Mouse (Mus musculus) urinary bladder, postnatal 10 days (tissue): ENCODE data around the gene Pqlc2.
A peak's percentile ranks its signal among the peaks of the same experiment; 100 is the strongest.

Source experiments
- DNase-seq: peaks from one replicate; pipeline ENCODE4 v3.0.0; 2022; ENCODE audit warnings: low spot score

The Pqlc2 gene

DNA sequence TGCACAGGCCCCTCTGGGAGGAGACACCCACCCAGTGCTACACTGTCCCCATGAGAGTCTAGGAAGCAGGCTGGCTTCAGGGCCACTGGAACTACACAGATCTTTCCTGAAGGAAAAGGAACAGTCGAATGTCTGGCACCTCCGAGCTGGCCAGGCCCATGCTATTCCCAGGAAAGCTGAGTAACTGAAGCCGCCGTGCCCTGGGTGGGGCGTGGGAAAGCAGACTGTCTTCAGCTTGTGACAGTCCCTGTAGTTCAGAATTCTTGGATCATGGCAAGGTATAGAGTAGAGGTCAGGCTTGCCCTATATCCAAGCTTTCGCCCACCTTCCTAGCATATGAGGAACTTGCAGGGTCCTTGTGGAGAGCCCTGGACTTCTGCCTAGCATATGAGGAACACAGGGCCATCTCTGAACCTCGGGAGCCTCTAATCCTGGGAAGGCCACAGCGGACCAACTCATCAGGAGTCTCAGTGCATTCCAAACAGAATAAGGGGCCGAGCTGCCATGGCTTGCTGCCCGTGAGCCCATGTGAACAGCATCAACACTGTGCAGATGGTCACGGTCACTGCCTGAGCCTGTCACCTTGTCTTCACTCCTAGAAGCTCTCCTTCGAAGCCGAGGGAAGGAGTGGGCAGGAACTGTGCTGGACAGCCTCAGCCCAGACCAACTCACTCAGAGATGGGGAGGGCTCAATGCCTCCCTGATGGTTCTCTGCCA, 44.6 kb downstream of the Pqlc2 start:
- no peak for DNase-seq

DNA sequence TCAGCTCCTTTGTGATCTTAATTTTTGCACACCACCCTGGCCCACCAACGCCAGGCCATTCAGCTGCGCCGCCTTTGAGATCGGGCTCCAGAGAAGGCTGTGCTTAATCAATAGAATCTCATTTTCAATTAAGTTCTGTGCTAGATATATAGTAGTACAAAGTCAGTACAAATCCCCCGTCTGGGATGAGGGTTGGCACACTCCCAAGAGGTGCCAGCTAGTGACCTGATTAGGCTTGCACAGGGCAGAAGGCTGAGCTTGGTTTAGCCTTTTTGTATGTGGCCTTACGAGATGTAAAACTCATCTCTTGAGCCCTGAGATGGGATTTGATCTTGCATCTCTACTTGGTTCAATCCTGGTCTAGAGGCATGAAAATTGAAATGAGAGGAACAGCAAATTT, 47.5 kb downstream of the Pqlc2 start:
- DNase-seq: no peak

DNA sequence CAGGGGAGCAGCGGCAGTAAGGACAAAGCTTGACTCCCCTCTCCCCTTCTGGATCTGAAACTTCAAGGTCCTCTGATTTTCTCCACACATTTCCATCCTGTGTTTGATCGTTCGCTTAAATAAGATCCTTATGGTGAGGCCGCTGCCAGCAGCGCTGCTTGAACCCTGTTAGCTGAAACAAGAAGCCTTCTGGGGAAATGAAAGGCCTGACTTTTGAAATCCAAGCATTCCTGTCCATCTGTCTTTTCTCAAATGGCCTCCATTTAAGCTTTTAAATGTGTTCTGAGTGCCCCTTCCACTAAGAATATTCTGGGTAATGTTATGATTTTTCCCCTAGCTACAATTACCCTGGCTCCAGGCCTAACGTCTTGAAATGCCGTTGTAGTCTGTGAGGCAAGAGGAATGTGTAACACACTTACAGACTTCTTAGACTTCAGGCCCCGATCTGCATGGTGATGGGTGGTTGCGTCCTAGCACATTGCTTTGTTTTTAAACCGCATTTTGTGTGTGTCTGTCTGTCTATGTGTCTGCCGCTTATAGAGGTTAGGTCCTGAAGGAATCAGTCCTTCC, 51.1 kb downstream of the Pqlc2 start:
- DNase-seq: no peak

DNA sequence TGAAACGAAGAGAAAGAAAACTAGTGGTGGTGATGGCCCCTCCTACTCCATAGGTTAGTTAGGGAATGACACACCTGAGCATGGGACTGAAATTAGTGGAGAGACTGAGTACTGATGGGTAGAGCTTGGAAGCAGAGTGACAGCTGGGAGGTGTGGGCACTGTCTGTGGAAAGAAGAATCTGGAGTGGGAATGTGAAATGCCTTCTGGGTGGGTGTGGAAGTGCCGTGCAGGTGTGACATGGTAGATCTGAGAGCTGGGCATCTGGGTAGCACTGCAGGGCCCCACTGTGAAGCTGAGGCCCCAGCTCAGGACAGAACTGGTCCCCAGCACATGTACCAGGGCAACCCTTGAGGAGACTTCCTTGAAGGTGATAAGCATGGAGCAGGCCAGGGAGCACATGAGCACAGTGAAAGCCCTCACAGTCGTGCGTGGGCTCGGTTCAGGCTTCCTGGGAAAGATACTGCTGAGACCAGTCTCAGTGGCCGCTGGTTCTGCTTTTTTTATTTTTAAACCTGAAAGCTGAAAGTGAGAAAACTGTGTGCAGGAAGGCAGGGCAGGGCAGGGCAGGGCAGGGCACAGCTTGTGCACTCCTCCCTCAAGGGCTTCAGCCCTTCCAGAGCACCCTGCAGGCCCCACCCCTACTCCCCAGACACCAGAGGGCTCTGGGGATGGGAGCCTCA, 51.7 kb downstream of the Pqlc2 start:
- DNase-seq: no peak

DNA sequence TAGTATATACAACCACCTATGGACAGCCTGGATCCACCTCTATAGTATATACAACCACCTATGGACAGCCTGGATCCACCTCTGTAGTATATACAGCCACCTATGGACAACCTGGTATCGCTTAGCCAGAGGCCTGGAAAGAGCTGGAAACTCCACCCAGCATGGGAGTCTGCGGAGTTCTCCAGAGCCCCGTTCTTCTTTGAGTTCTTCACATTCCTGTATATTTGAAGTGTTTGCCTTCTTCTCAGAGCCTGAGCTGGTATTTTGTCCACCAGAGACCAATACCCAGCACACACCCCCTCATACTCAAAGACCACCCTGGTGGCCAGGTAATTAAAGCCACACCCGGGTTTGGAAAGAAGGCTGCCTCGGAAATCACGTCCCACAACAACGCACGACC, 53.8 kb downstream of the Pqlc2 start:
- no peak for DNase-seq

DNA sequence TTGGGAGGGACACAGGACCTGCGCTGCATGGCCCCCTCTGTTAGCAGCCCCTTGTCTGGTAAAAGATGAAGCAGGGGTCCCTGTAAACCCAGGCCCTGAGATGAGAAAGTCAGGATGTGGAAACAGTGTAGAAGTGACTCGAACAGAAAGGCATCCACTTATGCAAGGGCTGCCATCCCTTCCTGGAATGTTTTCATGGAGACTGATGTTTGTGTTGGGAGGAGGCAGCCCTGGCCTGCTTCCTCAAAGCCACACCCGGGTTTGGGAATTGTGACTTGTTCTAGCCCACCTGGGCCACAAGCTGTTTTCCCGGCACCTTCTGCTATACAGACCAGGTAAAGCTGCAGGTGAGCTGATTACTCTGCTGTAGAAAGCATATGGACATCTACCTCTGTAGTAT, 54.4 kb downstream of the Pqlc2 start:
- no peak for DNase-seq

DNA sequence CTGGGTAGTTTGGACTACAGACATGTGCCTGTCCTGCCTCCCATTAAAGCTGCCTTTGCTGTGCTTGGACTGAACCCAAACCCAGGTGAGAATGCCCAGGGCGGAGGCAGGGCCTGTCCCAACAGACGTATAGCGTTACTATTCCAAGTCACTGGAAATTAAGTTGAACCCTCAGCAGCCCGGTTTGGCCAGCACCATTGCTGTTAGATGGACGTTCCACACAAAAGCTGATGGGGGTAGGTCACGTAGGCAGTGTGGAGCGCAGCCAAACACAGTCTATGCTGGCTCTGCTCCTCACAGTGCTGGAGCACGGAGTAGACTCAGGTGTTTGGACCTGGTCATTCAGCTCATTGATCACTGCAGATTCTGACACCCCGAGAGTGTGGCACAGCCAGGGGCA, 57.3 kb downstream of the Pqlc2 start:
- DNase-seq: no peak

DNA sequence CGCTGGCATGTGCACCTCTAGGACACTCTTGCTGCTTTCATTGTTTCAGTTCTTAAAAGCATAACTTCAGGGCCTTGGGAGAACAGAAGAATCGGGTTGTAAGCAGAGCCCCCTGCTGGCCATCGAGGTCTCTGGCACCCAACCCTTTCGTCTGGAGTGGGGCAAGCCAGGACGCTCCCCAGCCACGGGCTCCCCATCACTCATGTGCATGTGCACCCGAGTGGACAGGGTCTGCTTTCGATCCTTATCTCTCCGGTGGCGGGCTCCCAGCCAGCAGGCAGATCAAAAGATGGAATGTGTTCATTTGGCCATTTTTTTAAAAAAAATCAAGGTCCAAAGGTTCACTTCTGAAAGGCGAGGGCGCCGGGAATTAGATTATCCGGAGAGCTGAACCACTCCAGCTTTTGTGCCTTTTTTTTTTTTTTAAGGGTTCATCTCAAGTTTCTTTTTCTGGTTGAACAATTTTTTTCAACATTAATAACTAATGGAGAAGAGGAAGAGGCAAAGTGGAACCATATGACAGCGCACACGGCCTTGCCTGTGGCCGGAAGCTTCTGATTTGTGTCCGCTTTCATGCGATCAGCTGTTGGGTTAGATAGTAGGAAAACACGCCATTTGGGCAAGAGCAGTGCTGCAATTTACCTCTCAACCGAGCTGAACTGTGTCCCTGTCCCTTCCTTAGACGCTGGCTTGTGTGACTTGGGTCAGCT, 58.3 kb downstream of the Pqlc2 start:
- DNase-seq: peak; percentile 28

DNA sequence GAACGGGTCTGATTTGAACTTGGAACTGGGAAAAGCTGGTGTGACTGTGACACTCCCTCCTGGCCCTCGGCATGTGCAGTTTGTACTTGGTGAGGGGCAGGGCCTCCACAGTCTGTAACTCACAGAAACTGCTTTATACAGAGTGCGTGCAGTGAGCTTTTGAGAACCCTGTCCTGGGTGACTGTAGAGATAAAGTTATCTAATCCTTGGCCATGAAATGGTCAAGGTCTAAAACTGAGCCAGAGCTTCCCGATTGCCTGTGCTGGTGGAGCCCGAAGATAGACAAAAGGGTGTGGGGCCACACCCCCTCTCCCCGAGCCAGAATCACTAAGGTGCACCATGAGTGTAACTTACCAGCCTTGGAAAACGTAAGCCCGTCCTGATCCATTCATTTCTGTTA, 59.6 kb downstream of the Pqlc2 start:
- no peak for DNase-seq

DNA sequence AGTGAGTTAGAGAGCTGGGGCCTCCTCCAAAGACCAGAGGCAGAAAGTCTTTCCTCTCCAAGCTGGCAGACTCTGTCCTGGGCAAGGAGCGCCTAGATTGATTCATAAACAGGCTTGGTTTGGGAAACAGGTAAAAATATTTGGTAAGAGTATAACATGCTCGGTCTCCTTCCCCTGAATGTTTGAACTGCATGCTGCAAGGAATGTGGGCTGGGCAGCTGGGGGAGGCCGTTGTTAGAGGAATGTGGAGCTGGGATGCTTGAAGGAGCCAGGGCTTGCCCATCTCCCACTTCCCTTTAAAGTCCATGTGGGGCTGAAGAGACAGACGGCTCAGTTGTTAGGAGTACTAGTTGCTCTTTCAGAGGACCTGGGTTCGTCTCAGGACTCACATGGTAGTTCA, 60.5 kb downstream of the Pqlc2 start:
- DNase-seq: no peak

DNA sequence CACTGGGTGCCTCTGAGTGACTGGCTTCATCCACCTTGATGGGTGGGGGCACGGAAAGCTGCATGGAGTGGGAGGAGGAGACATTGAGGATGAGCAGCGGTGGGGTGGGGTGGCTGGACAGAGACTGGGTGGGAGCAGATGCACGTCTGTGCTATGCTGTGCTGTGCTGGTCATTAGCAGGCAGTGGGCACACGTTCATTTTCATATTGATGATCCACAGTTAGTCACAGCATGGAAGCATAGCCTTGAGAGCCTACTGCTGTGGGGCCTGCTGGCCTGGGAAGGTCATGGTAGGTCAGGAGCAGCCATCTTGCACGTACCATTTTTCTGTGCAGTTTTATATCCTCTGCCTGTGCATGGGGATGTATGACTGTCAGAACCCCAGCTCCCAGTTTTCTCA, 61.8 kb downstream of the Pqlc2 start:
- no peak for DNase-seq

DNA sequence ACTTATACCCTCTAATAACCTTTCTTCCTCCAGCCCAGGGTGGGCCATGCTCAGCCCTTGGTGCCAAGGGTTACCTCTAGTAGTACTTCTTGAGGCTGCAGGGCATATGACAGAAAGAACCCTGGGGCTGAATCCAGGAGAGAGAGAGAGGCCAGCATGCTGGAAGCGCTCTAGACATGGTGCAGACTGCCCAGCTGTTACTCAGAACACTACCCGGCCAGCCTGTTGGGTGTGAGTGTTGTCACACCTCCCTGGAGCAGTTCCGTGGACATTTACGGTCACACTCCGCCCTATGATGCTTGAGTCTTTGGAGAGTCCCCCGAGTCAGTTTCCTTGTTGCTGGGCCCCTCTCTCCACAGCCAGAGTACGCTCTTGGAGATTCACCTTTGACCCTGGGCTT, 62.5 kb downstream of the Pqlc2 start:
- DNase-seq: no peak

DNA sequence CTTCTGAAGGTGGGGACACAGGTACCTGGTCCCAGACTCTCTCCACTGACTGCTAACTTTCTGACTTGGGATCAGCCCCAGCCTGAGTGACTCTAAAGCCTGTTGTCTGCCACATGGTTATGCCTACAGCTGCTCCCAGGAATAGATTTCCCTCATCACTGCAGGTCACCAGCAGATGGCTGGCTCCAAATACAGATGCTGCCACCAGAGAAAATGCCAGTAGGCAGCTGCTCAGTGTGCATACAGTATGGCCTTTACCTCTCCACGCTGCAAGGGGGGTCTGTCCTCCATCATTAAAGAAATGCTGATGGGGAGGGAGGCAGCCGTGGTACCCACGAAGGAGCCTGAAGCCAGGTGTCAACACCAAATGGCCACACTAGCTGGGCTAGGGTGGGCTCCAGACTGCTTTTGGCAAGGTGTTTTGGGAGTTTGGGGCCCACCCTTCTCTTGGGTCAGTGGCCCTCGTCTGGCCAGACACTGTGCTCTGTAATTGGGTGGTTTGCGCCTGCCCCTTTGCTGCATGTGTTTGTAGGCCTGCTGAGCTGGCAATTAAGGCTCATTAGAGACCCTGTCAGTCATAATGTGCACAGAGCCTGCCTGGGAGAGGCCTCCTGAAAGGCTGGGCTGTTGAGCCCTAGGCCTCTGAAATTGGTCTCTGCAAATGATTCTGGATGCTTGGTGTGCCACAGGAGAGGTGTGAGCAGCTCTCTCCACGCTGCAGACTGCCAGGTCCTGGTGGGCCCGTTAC, 64.2 kb downstream of the Pqlc2 start:
- no peak for DNase-seq

DNA sequence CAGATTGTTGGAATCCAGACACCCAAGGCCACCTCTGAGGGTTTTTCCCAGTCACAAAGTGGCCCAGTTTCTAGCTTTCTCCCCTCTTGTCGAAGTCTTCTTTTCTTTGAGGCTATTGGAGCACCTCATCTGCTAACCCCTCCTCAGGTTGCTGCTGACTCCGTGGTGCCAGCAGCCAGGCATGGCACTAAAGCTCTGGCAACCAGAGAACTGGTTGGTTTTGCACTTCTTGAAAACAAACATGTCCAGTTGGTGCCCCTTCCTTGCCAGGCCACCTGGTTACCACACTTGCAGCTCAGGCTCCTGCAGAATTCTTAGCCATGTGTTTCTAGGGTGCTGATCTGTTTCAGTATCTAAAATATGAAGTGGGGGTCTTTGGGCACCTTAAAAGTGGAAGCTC, 65.0 kb downstream of the Pqlc2 start:
- no peak for DNase-seq

DNA sequence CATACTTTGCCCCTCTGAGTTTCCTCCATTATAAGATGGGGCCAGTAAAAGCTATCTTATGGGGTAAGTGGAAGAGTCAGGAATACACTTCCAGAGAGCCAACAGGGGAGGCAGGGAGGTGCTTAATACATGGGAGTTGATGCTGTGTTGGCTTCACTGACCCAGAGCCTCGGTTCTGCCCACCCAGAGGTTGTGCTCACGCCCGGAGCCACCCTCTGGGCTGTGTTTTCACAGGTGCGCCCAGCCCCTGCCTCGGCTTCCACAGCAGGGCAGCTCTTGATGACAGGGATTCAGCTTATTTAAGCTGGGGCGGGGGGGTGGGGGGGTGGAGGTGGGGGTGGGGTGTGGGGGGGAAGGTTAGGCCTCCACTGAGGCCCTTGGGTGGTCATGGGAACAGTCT, 65.7 kb downstream of the Pqlc2 start:
- no peak for DNase-seq

DNA sequence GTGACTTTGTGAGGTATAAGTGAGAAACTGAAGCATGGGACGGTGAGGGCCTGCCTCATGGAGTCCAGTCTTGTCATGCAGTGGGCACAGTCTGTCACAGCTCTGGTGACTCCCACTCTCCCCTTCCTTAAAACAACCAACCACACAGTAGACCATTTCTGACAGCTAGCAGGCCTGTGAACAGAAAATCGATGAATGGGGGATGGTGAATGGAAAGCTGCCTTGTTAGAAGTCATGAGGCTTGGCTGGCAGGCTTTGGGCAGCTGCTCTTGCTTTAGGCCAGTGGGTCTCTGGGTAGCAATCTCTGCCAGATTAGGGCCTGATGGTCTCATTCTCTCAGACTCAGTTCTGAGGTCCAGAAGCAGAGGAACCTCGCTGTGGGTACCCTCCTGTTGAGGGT, 66.3 kb downstream of the Pqlc2 start:
- DNase-seq: no peak
